Mouse (Mus musculus): ENCODE measurements around the gene Gm15517.
"Not testable (repeated sequence)": the region's sequence is repeated elsewhere in the genome, so short reads cannot be mapped to it uniquely, and the experiment has no call there.

Gene Gm15517

DNA sequence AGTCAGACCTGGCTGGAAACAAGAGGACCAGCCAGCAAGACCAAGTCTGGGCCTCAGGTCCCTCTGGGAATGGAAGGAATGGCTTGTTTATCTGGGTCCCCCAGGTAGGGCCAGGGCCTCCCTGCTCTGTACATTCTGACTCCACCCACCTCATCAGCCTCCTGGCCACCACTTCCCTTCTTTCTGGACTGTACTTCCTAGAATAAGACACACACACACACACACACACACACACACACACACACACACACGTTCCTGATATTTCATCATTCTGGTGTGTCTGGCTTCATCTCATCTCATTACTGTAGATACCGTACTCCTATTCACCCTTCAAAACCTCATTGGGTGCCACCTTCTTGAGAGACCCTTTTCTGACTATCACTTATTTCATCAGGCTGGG lies 8.2 kb downstream of the Gm15517 start:
- DNase-seq (ENCODE audit: low spot score) = no peak

DNA sequence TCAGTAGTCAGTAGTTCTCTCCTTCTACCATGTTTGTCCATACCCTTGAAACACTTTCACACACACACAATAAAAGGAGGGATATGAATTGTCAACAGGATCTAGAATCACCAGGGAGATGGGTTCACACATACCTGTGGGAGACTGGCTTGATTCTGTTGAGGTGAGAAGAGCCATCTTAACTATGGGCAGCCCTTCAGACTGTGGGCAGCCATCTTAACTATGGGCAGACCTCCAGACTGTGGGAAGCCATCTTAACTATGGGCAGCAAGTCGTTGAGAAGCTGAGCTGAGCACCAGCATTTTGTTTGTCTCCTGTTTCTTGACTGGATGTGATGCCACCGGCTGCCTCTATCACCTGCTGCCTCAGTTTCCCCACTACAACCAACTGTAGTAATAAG lies 10.1 kb downstream of the Gm15517 start:
- DNase-seq (ENCODE audit: low spot score) = no peak

DNA sequence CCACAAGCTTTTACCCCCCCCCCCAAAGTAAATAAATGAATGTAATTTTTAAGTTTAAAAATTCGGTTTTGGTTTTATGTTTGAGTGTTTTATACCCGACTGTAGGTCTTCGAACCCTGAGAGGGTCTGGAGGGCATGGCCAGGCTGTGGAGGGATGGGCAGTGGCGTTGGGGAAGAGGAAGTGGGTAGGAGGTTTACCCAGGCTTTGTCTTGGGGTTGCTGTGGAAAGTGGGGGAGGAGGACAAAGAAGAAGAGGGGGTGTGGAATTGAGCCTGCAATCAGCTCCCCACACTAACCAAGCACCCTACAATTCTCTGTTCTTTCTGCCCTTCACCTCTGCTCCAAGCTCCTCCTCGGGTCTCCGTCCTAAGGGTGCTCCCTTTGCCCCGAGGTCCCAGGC lies 11.3 kb downstream of the Gm15517 start:
- DNase-seq (ENCODE audit: low spot score) = no peak

DNA sequence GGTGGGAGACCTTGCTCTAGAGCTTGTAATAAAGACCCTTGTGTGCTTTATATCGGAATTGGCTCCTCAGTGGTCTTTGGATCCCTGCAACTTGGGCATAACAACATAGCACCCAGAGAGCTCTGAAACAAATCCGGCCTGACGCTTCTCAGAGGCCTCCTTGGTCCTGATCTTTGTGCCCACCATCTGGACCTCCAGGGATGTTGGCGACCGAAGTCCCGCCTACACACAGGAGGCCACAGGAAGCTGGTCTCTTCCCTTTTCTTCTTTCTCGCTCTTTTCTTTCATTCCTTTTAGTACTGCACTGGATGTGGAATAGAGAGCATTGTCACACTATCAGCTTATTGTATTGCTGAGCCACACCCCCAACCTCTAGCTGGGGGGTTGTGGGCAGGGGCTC lies 12.2 kb downstream of the Gm15517 start:
- DNase-seq (ENCODE audit: low spot score) = no peak

DNA sequence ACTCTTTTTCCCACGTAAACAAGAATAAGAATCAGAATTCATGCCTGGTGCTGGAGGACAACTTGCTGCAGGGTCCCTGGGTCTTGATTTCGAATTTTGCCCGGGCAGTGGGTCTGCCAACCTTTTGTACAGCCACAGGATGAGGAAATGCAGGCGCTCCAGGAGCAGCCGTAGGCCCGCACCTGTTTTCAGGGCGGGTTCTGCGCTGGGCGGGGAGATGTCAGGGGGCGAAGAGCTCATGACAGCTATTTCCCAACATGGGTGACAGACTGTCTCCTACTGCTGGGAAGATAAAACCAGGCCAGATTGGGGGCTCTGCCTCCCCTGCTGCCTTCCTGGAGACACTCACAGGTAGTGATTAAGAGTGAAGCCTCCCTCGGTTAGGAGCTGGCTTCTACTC lies 12.8 kb downstream of the Gm15517 start:
- no peak for DNase-seq (ENCODE audit: low spot score)

DNA sequence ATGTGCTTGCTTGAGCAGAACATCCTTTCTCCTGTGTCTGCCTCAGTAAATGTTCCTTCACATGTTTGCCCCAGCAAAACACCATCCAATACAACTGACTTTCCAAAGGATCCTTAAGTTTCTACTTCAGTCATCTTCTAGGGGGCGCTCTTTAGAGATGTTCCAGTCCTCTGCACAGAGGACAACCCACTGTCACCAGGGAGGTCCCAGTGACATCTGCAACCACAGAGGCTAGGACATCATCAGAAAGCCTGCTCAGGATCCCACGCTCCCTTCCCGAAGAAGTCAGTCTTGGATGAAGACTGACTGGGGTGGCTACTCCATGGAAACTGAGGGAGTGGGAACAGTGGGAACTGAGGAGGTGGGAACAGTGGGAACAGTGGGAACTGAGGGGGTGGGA lies 14.3 kb downstream of the Gm15517 start:
- no peak for DNase-seq (ENCODE audit: low spot score)

DNA sequence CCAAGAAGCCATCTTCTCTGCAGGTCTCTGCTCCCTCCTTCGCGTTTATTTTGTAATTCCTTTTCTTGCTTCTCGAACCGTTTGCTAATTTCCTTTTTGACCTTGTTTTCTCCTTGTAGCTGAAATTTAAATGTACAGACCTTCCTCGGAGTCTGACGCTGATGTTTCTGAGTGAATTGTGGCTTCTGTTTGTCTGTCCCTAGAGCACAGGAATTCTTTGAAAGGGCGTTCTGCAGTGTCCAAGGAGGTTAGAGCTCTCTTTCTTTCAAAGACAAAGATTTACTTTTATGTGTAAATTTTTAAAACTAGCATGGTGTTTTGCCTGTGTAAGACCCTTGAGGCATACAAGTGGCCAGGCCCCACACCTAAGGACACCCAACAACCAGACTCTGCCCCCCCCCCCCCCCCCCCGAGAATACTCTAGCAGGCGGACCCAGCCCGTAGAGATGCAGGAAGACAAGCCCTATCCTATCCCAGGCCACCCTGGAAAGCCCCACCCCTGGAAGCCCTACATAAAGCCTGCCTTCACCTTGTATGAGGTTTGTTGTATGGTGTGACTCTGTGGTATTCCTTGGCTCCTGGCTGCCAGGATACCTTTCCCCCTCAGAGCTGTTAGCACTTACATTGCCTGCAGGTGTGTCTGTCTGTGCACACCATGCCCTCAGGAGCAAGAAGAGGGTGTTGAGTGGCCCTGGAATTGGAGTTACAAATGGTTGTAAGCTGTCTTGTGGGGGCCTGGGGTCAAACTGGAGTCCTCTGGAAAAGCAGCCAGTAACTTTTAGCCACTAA lies 15.4 kb downstream of the Gm15517 start:
- no peak for DNase-seq (ENCODE audit: low spot score)

DNA sequence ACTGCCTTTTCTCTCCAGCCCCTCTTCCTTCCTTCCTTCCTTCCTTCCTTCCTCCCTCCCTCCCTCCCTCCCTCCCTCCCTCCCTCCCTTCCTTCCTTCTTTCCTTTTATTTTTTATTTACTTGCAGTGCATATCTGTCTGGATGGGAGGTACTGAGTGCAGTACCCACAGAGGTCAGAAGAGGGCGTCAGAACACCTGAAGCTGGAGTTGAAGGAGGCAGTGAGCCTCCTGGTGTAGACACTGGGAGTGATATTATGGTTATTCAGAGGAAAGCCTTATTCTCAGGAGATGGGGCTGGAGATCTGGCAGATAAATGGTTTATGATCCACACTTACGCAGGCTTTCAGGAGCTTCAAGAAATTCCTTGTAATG lies 16.0 kb downstream of the Gm15517 start:
- peak; percentile 62 for DNase-seq (ENCODE audit: low spot score)

DNA sequence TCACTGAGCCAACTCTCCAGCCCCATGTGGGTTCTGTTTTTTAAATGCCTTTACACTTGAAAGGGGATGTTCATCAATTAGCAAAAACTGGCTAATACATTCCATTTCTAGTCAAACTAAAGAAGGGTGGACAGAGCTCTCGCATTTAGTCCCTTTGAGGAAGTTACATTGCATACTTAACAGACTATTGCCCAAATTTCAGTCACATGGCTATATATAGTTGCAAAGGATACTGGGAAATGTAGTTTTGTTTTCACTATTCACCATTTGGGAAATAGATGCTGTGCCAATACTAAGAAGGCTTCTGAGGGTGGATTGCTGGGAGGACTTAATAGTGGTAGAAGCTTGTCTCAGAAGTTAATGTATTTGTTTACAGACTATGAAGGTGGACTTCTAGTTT lies 19.7 kb downstream of the Gm15517 start:
- DNase-seq (ENCODE audit: low spot score) = no peak

DNA sequence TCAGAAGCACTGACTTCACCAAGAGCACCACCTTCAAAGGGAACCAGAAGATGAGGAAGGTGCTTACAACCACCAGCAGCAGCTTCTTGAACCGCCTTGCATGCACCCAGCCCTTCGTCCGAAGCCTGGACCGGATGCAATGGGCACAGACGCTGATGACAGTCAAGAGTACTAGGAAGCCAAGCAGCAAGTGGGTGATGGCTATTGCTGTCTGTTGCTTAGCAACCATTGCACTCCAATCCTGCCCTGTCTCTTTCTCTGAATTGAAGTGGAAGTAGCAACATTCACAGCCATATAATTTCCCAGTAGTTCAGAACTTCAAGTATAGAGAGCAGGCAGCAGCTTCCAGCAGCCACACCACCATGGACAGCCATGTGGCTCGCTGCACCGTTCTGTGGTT lies 20.3 kb downstream of the Gm15517 start:
- DNase-seq (ENCODE audit: low spot score) = no peak

DNA sequence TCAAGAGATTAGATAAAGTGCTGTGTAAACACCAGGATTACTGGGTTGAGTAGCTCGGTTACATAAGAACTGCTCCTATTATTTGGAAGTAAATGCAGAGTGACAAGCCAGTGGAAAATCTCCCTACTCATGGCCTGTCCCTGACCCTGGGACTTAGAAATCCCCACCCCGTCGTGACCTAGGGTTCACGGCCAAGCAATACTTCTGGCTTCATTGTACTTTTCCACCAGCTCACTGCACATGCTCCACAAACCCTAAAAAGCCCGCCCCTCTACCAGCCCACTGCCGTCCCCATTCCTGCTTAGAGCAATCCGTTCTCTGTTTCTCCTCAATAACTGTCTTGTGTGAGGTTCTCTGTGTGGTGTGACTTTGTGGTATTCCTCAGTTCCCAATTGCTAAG lies 26.5 kb downstream of the Gm15517 start:
- DNase-seq (ENCODE audit: low spot score) = no peak

DNA sequence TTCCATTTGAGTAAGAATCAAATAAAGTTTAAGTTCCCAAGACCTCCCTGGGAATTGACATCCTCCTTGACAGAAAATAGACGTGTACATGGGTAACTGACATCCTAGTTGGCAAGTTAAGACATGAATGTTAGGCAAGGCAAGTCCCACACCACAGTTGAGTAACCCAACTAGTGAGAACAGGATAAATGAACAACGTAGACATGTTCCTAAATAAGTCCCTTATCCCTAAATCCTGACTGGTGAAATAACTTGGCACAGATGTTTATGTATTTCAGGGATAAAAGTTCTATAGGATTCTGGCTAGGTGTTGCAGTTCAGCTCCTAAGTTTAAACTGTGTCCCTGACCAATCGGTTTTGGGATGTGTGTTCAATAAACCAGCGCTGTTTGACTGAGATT lies 29.7 kb downstream of the Gm15517 start:
- no peak for DNase-seq (ENCODE audit: low spot score)

DNA sequence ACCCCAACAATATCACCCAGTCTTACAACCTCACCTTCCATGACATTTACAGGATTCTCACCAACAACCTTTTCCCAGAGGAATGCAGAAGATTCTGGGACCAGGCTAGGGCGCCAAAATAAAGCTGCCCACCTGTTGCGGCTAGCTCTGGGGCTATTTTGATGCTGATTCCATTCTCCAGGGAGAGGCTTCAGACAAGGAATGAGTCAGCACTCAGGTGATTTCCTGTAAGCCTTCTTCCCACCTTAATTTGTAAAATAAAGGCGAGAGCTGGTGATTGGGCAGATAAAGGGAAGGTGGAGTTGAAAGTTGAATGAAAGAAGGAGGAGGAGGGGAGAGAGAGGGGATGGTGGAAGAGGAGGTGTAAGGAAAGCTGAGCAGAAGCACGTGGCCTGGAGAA lies 30.2 kb downstream of the Gm15517 start:
- DNase-seq (ENCODE audit: low spot score) = no peak

DNA sequence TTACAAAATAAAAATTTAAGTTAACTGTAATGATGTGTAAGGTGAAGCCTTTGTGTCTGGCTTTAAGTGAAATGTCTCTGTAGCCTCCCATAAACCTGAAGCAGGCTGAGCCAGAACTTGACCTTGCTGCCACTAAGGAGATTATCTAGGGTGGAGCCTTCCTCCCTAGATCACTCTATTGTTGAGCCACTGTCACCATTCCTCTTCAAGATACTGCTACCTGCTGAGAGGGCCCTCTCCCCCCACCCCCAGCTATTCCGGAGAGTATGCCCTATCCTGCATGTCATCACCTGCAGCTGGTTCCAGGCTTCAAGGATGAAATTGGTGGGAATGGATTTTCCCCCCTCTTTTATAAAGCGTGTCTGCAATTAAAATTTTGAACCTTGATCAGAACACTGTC lies 36.3 kb downstream of the Gm15517 start:
- DNase-seq (ENCODE audit: low spot score) = not testable (repeated sequence)

DNA sequence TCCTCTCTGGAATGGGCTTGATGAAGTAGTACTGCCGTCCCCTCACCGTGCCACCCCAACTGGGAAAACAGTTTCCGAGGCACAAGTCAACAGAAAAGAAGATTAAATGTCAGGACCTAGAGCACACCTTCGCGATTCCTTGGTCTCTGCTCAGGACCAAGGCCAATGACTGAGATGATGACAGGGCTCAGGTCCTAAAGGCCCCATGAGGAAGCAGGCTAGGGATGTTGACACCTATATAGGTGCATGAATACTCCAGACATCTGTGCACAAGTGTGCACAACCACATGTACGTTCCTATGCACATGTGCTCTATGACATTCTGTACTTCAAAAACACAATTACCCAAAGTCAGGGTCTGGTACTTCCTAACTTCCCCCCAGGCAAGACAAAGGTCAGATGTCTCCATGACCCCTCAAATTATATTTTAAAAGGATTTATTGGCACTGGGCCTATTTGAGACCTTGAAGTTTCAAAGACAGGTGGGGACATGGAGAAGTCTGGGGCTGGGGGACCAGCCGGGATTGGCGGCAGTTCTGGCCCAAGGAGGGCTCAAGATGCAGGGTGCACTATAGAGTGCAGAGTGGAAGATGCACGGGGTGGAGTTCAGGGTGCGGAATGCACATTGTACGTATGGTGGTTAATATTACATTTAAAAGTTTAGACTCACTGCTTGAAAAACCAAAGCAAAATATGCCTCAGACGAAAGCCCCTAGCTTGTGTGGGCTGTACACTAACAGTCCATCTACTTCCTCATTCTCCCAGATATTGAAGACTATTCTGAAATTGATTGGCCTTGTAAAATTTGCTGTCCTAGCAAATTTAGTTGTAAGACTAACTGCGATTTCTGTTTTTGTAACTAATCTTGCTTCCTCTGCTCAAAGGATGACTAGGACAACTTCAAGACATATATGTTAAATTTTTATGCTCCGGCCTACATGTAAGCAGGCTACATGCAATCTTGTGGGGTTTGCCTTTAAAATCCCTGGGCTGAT lies 42.4 kb downstream of the Gm15517 start:
- DNase-seq (ENCODE audit: low spot score) = no peak

DNA sequence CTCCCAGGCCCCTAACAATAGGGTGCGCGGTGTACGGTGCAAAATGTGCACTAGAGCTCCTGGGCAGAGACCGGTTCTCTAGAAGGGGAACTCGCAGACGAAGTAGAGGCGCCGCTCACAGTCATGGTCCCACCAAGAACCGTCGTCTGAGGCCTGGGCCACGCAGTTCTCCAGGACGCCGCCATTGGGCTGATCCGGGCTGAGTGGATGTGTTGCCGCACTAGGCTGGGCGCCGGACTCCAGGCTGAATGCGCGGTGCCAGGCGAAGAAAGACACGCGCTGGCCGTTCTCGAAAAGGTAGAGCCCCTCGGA lies 43.2 kb downstream of the Gm15517 start:
- no peak for DNase-seq (ENCODE audit: low spot score)

DNA sequence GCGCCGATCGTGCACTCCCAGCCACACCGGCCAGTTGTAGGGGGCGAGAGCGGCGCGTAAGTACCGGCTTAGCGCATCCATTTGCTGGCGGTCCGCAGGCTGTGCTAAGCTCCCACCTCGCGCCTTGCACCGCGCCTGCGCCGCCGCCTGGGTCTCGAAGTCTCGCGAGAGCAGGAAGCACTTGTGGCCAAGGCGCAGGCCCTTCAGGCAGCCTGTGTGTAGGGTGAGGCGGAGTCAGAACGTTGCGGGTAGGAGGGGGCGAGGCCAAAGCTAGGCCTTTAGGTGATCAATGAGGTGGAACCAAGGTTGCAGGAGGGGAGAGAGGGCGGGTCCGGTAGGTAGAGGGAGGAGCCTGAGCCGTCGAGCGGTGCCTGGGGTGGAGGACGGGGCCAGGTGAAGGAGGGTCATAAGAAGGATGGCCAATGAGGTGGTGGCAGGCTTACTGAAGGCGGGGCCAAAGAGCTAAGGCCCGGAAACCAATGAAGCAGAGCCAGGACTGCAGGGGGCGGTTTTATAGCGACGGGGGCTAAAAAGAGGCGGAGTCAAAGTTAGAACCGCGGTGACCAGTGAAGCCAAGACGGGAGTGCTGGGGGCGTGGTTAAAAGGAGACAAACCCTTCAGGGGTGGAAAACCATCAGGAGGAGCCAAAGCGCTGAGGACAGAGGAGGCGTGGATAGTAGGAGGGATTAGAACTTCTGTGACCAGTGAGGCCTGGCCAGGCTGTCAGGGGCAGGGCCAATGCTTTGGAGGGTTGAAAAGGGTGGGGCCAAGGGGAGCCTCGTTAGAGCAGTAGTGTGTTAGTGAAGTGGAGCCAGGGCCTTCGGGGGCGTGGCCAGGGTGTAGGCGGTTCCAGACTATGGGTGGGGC lies 43.8 kb downstream of the Gm15517 start:
- DNase-seq (ENCODE audit: low spot score) = peak; percentile 96

DNA sequence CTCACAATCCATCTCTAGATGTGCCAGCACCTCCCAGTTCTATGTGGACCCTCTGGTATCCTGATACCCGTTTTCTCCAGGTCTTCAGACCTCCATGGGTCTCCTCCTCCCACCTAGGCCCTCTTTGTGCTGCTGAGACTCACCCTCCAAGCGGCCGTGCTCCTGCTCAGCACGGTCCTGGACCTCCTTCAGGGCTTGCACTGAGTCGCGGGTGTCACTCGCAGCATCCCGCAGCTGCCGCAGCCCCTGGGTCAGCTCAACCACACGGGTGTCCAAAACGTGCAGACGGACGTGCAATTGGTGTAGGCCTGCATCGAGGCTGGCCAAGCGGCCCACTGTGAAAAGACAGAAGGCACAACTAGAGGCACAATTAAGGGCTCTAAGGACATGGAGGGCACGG lies 44.4 kb downstream of the Gm15517 start:
- DNase-seq (ENCODE audit: low spot score) = no peak

DNA sequence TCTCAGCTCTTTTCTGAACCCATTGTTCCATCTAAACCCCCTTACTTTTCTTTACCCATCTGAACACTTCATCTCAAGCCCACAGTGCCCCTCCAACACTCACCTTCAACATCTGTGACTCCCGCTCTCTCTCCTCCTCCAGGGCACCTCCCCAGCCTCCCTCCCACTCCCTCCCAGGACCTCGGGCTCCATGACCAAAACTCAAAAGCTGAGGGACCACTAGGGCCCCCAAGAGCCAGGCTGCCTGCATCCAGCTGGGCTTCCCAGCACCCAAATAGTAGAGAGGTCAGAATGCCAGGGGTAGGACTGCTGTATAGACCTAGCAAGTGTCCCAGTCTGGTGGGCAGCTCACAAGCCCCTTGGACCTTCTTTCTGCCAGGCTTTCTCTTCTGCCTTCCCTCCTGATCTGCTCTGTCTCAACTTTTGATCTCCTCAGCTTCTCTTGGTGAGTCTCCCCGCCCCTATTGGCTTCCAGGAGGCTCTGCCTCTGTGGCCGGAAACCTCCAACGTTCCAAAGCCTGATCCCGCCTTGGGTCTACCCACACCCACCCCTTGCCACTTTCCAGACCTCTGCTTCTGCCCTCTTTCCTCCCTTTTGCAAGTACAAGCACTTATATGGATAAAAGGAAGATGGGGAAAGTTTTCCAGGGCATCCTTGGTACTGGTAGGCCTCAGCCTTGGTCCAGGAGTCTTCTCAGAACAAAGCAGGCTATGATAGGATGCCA lies 45.4 kb downstream of the Gm15517 start, which contains the start of gene Clec11a:
Gene Clec11a, minus strand, starts transcription at position 387 of the 725 bp plus-strand sequence.
- no peak for DNase-seq (ENCODE audit: low spot score)

DNA sequence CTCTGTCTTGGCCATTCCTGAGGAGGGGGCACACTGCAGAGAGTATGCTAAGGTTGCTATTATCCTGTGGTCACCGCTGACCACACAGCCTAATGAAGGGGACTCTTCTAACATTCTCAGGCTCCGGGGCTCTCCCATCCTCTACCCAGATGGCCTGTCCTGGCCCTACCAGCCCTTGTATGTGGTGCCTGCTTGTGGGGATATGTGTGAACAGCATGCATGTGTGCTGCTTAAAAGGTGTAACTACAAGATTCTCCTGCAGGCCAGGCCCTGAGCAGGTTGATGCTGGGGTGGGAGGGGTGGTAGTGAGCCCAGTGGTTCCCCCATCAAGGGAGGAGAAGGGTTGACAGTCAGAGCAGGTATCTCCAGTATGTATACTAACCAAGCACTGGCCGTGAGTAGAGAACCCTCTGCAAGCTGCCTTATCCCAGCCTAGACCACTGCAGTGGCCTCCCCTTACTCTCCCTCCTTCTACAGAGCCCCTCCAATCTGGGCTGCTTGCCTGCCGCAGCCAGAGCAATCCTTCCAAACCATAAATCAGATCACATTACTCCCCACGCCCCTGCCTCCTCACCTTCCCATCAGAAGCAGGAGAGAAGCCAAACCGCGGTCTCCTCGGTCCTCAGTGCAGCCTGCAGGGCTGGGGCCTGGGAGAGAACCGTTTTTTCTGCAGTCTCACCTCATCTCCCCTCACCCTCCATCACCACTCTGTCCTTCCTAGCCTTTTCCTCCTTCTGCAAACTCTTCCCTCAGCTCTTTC lies 46.2 kb downstream of the Gm15517 start:
- no peak for DNase-seq (ENCODE audit: low spot score)
